Mouse (Mus musculus): ENCODE measurements around the gene Gadd45g.

Gene Gadd45g

GRCm38 (mm10) chr13:51884250-51884649 lies 37.8 kb downstream of the Gadd45g start:
- no peak for DNase-seq (ENCODE audit: low spot score in 2 of 2)

GRCm38 (mm10) chr13:51885594-51885993 lies 39.1 kb downstream of the Gadd45g start:
- DNase-seq (ENCODE audit: low spot score in 2 of 2): peak in 1 of 2 experiments; percentile 17

DNA sequence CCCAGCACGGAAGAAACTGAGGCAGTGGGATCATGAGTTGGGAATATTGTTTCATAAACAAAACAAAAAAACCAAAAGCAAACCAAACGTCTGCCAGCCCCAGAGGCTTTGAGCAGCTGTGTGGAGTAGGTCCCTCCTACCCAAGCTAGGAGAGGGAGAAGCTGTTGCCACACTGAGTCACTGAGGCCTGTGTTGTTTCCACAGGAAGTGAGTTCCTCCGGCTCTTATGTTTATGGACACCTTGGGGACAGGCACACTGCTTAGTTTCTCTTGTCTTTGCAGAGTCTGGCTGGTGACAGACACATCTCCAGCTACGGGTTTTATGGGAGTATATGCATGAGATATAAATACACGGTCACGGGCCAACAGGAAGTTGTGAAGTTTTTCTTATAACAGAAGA lies 39.6 kb downstream of the Gadd45g start:
- peak; percentile 27 to 34 for DNase-seq (ENCODE audit: low spot score in 2 of 2)

GRCm38 (mm10) chr13:51886723-51887122 lies 40.2 kb downstream of the Gadd45g start:
- DNase-seq (ENCODE audit: low spot score in 2 of 2): no peak

GRCm38 (mm10) chr13:51888426-51888825 lies 41.9 kb downstream of the Gadd45g start:
- no peak for DNase-seq (ENCODE audit: low spot score in 2 of 2)

DNA sequence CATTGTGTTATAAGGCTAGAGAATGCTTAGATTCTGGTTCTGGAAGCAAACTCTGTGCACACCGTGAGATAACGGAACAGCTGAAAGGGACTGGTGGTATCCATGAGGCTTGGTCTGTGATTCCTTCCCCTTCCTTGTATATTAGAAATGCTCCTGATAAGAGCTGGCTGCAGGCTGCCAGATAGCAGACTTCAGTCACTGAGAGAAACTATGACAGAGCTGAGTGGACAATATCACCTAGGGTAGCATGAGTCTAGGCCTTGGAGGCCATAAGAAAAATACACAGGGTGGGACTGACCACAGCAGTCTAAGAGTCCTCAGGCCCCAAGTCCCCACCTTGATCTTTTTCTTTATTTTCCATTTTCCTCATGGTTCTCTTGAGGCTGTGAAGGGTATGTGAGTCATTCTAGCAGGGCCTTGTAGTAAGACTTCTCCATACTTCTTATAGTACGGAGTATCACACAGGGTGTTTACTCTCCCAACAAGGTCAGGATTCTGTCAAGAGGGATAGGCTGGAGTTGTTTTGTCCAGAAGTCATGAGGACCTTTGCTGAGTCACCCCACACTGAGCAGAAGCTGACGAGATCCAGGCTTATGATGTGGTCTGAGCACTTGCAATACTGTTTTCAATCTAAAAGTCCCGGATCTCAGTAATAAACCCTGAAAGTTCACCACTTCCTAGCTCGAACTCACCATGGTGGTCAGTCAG lies 45.5 kb downstream of the Gadd45g start:
- no peak for DNase-seq (ENCODE audit: low spot score in 2 of 2)

DNA sequence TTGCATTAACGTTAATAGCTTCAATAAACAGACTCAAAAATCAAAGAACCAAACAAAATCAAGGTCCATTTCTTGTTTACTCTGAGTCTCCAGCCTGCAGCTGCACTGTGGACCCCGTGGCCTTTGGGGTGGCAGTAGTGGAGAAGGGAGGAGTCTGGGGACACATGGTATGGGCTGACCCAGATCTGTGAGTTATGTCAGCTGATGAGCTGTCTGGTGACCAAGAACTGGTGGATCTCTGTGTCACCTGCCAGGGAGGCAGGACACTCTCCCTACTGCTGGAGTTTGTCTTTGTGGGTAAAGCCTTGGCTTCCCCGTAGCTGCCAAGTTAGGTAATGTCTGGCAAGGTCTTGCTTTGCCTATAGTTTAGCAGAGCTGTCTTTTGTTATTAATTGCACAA lies 51.1 kb downstream of the Gadd45g start:
- DNase-seq (ENCODE audit: low spot score in 2 of 2): no peak
